Comparison of ENCODE assay signal across 8 mouse cellular contexts in genomic region chr7:131560697-131561042, GRCm38 (mm10). TPM values are rescaled to one million over a fixed set of nuclear protein-coding genes. Genes with fewer than 3 reads are reported as not detected.
A peak's percentile ranks its signal among the peaks of the same experiment; 100 is the strongest.
DNase-seq lines count a peak whose midpoint lies in the region; ATAC-seq and TF ChIP-seq lines count a peak whose summit lies in the region.

No protein-coding gene starts in this region.

- under 1% methylated on average over 14 of the region's 14 CpGs for WGBS in heart, embryonic 16.5 days
- 1% methylated on average over 14 of the region's 14 CpGs for WGBS in hindbrain, embryonic 12.5 days
- under 1% methylated on average over 14 of the region's 14 CpGs for WGBS in midbrain, embryonic 12.5 days

- peak overlapping the region; percentile 70 for H3K4me2 ChIP-seq in heart, embryonic 16.5 days (ENCODE audit: low read depth, low read length)
- H3K4me2 ChIP-seq in hindbrain, embryonic 12.5 days (replicated peaks) = peak overlapping the region; percentile 72
- H3K4me2 ChIP-seq in midbrain, embryonic 12.5 days (replicated peaks) = peak overlapping the region; percentile 76

- no peak for DNase-seq in heart, postnatal 14 days
- no peak for DNase-seq in MEL (ENCODE audit: low read depth, low spot score)
- no peak for DNase-seq in retina, embryonic 14.5 days (ENCODE audit: low spot score)
- no peak for DNase-seq in Muller cell, postnatal 12 days (ENCODE audit: inconsistent ontology term)
- no peak for DNase-seq in kidney, postnatal 10 days

- peak overlapping the region; percentile 94 for H3K4me3 ChIP-seq in heart, embryonic 16.5 days (ENCODE audit: low read length)
- peak overlapping the region; percentile 75 to 100 for H3K4me3 ChIP-seq in MEL (ENCODE audit: control insufficient read depth in 1 of 2, insufficient read depth in 1 of 2, low read depth in 2 of 2, low read length in 2 of 2)
- peak overlapping the region; percentile 78 for H3K4me3 ChIP-seq in hindbrain, embryonic 12.5 days
- peak overlapping the region; percentile 80 for H3K4me3 ChIP-seq in midbrain, embryonic 12.5 days

- intact Hi-C loops in heart, postnatal 14 days (cut with DNase I) = no loop called here

- peaks cover 29% of the 10 kb centered on the region for H3K27me3 ChIP-seq in heart, embryonic 16.5 days (ENCODE audit: control insufficient read depth, insufficient read depth, low read length)
- H3K27me3 ChIP-seq in MEL (ENCODE audit: control insufficient read depth in 1 of 2, insufficient read depth in 2 of 2, low read length in 2 of 2) = no peaks in the 10 kb centered on the region
- H3K27me3 ChIP-seq in hindbrain, embryonic 12.5 days = peaks cover 35% of the 10 kb centered on the region
- peaks cover 36% of the 10 kb centered on the region for H3K27me3 ChIP-seq in midbrain, embryonic 12.5 days

- peak overlapping the region; percentile 94 for H3K9ac ChIP-seq in heart, embryonic 16.5 days (ENCODE audit: low read length)
- H3K9ac ChIP-seq in MEL (ENCODE audit: control insufficient read depth, low read depth, low read length, poor library complexity, severe bottlenecking) = peak overlapping the region; percentile 91
- peak overlapping the region; percentile 86 for H3K9ac ChIP-seq in hindbrain, embryonic 12.5 days
- H3K9ac ChIP-seq in midbrain, embryonic 12.5 days (replicated peaks) = peak overlapping the region; percentile 80

- TF ChIP-seq RAD21 in MEL (IDR thresholded peaks at IDR 0.05; ENCODE audit: low read depth, low read length) = no peak

- peak in 1 of 2 experiments; percentile 6; a peak in 1 of 4 replicates for TF ChIP-seq POLR2A in MEL (IDR thresholded peaks at IDR 0.05; ENCODE audit: control insufficient read depth in 1 of 2, insufficient read depth in 1 of 2, low read depth in 1 of 2, low read length in 2 of 2, poor library complexity in 1 of 2)

- no peak for TF ChIP-seq CTCF in MEL (IDR thresholded peaks at IDR 0.05 in 2 of 3, conservative IDR thresholded peaks at IDR 0.05 in 1 of 3; ENCODE audit: control insufficient read depth in 1 of 3, insufficient read depth in 1 of 3, low read depth in 2 of 3, low read length in 3 of 3, poor library complexity in 1 of 3, severe bottlenecking in 1 of 3)

- peaks cover 14% of the 10 kb centered on the region for H3K4me1 ChIP-seq in heart, embryonic 16.5 days (ENCODE audit: control insufficient read depth, insufficient read depth, low read length)
- peaks cover 3 to 9% of the 10 kb centered on the region in 2 experiments; a peak in 2 of 4 replicates for H3K4me1 ChIP-seq in MEL (ENCODE audit: control insufficient read depth in 1 of 2, insufficient read depth in 2 of 2, low read length in 2 of 2)
- peaks cover 29% of the 10 kb centered on the region for H3K4me1 ChIP-seq in hindbrain, embryonic 12.5 days
- peaks cover 29% of the 10 kb centered on the region for H3K4me1 ChIP-seq in midbrain, embryonic 12.5 days

- no peak for TF ChIP-seq EP300 in MEL (IDR thresholded peaks at IDR 0.05; ENCODE audit: low read depth in 1 of 2, low read length in 2 of 2)

- H3K79me2 ChIP-seq in MEL (ENCODE audit: control insufficient read depth, insufficient read depth, low read length, poor library complexity) = peaks cover 34% of the 10 kb centered on the region

- H3K9me3 ChIP-seq in heart, embryonic 16.5 days (replicated peaks; ENCODE audit: control insufficient read depth, low read length) = no peaks in the 10 kb centered on the region
- H3K9me3 ChIP-seq in MEL (replicated peaks; ENCODE audit: insufficient read depth, low read length) = no peaks in the 10 kb centered on the region
- H3K9me3 ChIP-seq in hindbrain, embryonic 12.5 days (replicated peaks) = no peaks in the 10 kb centered on the region
- no peaks in the 10 kb centered on the region for H3K9me3 ChIP-seq in midbrain, embryonic 12.5 days

- peak overlapping the region; percentile 95 for H3K27ac ChIP-seq in heart, embryonic 16.5 days (ENCODE audit: low read length)
- H3K27ac ChIP-seq in MEL (ENCODE audit: control insufficient read depth, low read depth, low read length) = peak overlapping the region; percentile 80
- H3K27ac ChIP-seq in hindbrain, embryonic 12.5 days = peak overlapping the region; percentile 91
- H3K27ac ChIP-seq in midbrain, embryonic 12.5 days (replicated peaks) = peak overlapping the region; percentile 90

- H3K36me3 ChIP-seq in heart, embryonic 16.5 days (ENCODE audit: control insufficient read depth, insufficient read depth) = peaks cover 28% of the 10 kb centered on the region
- peaks cover 30 to 40% of the 10 kb centered on the region in 2 experiments for H3K36me3 ChIP-seq in MEL (ENCODE audit: control insufficient read depth in 1 of 2, insufficient read depth in 2 of 2, low read length in 2 of 2)
- peaks cover 25% of the 10 kb centered on the region; the same call in 1 of the 2 replicates for H3K36me3 ChIP-seq in hindbrain, embryonic 12.5 days
- peaks cover 28% of the 10 kb centered on the region for H3K36me3 ChIP-seq in midbrain, embryonic 12.5 days

- ATAC-seq in heart, embryonic 16.5 days (replicated peaks; ENCODE audit: extremely low read depth, insufficient read depth, low FRiP score) = peak; percentile 24
- peak; percentile 66 for ATAC-seq in hindbrain, embryonic 12.5 days (ENCODE audit: low FRiP score)
- peak; percentile 59 for ATAC-seq in midbrain, embryonic 12.5 days (ENCODE audit: low FRiP score, low read depth)

TF ChIP-seq in MEL, 35 proteins besides CTCF, POLR2A, EP300 and RAD21:
- TF ChIP-seq SIN3A (IDR thresholded peaks at IDR 0.05; ENCODE audit: low read length) = peak; percentile 43; the same call in 1 of the 2 replicates
- TF ChIP-seq ZNF384 (IDR thresholded peaks at IDR 0.05; ENCODE audit: low read depth, low read length) = no peak

RNA-seq across cellular contexts. Expression of gene Bub3, which starts 0.6 kb away (rescaled TPM):
- 135 and 144 TPM in 2 replicates for polyA plus RNA-seq in heart, embryonic 16.5 days (2015; fragmentation: Nextera tagmentation; extraction: Ambion mirVana)
- total RNA-seq in heart, postnatal 14 days (2021) = 10 to 100 TPM; 34.2 to 34.7 TPM
- total RNA-seq in MEL (2012; rRNA removed) = 165 and 168 TPM in 2 replicates
- polyA plus RNA-seq in MEL (2012; ENCODE audit: insufficient read depth in 1 of 2, insufficient read length in 2 of 2, low read depth in 1 of 2, low replicate concordance in 2 of 2, missing spikeins in 1 of 2) = 100 to 1,000 TPM; 212 to 321 TPM
- polyA plus RNA-seq in hindbrain, embryonic 12.5 days (2016; fragmentation: Nextera tagmentation; extraction: Ambion mirVana) = 217 and 220 TPM in 2 replicates
- polyA plus RNA-seq in midbrain, embryonic 12.5 days (2016; fragmentation: Nextera tagmentation; extraction: Ambion mirVana) = 229 and 246 TPM in 2 replicates

RNA-seq across cellular contexts. Expression of gene Hmx2, which starts 12.1 kb away (rescaled TPM):
- polyA plus RNA-seq in heart, embryonic 16.5 days (2015; fragmentation: Nextera tagmentation; extraction: Ambion mirVana) = not detected in 2 replicates
- not detected for total RNA-seq in heart, postnatal 14 days (2021)
- total RNA-seq in MEL (2012; rRNA removed) = 1.9 and 2.9 TPM in 2 replicates
- 1 to 10 TPM in 1 of 2 experiments, not detected in 1; 6.4 TPM for polyA plus RNA-seq in MEL (2012; ENCODE audit: insufficient read depth in 1 of 2, insufficient read length in 2 of 2, low read depth in 1 of 2, low replicate concordance in 2 of 2, missing spikeins in 1 of 2)
- 3.5 and 3.9 TPM in 2 replicates for polyA plus RNA-seq in hindbrain, embryonic 12.5 days (2016; fragmentation: Nextera tagmentation; extraction: Ambion mirVana)
- 0.34 and 0.56 TPM in 2 replicates for polyA plus RNA-seq in midbrain, embryonic 12.5 days (2016; fragmentation: Nextera tagmentation; extraction: Ambion mirVana)

RNA-seq across cellular contexts. Expression of gene Hmx3, which starts 18.0 kb away (rescaled TPM):
- polyA plus RNA-seq in heart, embryonic 16.5 days (2015; fragmentation: Nextera tagmentation; extraction: Ambion mirVana) = 0.16 TPM in 1 of 2 replicates, not detected in the other
- total RNA-seq in heart, postnatal 14 days (2021) = not detected
- total RNA-seq in MEL (2012; rRNA removed) = not detected in 2 replicates
- polyA plus RNA-seq in MEL (2012; ENCODE audit: insufficient read depth in 1 of 2, insufficient read length in 2 of 2, low read depth in 1 of 2, low replicate concordance in 2 of 2, missing spikeins in 1 of 2) = not detected
- 2.2 and 4.1 TPM in 2 replicates for polyA plus RNA-seq in hindbrain, embryonic 12.5 days (2016; fragmentation: Nextera tagmentation; extraction: Ambion mirVana)
- polyA plus RNA-seq in midbrain, embryonic 12.5 days (2016; fragmentation: Nextera tagmentation; extraction: Ambion mirVana) = 0.11 and 0.16 TPM in 2 replicates
